7 mouse cellular contexts compared by ENCODE assay signal in genomic region chr16:33820269-33821178, GRCm38 (mm10). TPM values are rescaled to one million over a fixed set of nuclear protein-coding genes. Genes with fewer than 3 reads are reported as not detected.
DNase-seq lines count a peak whose midpoint lies in the region; ATAC-seq and TF ChIP-seq lines count a peak whose summit lies in the region.

No protein-coding gene starts in this region.

- no peak overlapping the region for H3K4me3 ChIP-seq in hindbrain, embryonic 16.5 days (ENCODE audit: low read length)
- H3K4me3 ChIP-seq in midbrain, embryonic 13.5 days (replicated peaks): no peak overlapping the region
- H3K4me3 ChIP-seq in spleen, adult 2 months (ENCODE audit: extremely low read depth, insufficient read depth, insufficient read length): no peak overlapping the region

- peaks cover 9% of the 10 kb centered on the region; the same call in 1 of the 2 replicates for H3K27me3 ChIP-seq in hindbrain, embryonic 16.5 days (replicated peaks; ENCODE audit: control insufficient read depth, insufficient read depth, low read length)
- H3K27me3 ChIP-seq in midbrain, embryonic 13.5 days: peaks cover 8% of the 10 kb centered on the region
- H3K27me3 ChIP-seq in spleen, adult 2 months (ENCODE audit: control insufficient read depth, insufficient read depth, low read length): no peaks in the 10 kb centered on the region

- H3K4me2 ChIP-seq in hindbrain, embryonic 16.5 days (ENCODE audit: low read length): no peak overlapping the region
- H3K4me2 ChIP-seq in midbrain, embryonic 13.5 days (replicated peaks): no peak overlapping the region

- no peak overlapping the region for H3K9ac ChIP-seq in hindbrain, embryonic 16.5 days (ENCODE audit: low read depth, low read length)
- H3K9ac ChIP-seq in midbrain, embryonic 13.5 days (replicated peaks): 0 out of 2 replicates have a peak overlapping the region, but pooled peaks have one; percentile 5

- H3K36me3 ChIP-seq in hindbrain, embryonic 16.5 days (ENCODE audit: control insufficient read depth, insufficient read depth, low read length): no peaks in the 10 kb centered on the region
- no peaks in the 10 kb centered on the region for H3K36me3 ChIP-seq in midbrain, embryonic 13.5 days
- H3K36me3 ChIP-seq in spleen, adult 2 months (ENCODE audit: control insufficient read depth, insufficient read depth, low read length): no peaks in the 10 kb centered on the region

- H3K9me3 ChIP-seq in hindbrain, embryonic 16.5 days (ENCODE audit: control insufficient read depth, low read length): no peaks in the 10 kb centered on the region
- no peaks in the 10 kb centered on the region for H3K9me3 ChIP-seq in midbrain, embryonic 13.5 days

- peak; percentile 90 for DNase-seq in ZHBTc4 (ENCODE audit: low read depth, low spot score)
- peak; percentile 88 to 92 for DNase-seq in cerebellum, adult 18-20 months
- peak; percentile 60 to 92 for DNase-seq in left cerebral cortex, adult 9 months (ENCODE audit: low spot score in 2 of 2)
- peak; percentile 59 to 83 for DNase-seq in spleen, adult 2 months (ENCODE audit: low read depth in 1 of 2, low spot score in 2 of 2)

- no peaks in the 10 kb centered on the region for H3K4me1 ChIP-seq in hindbrain, embryonic 16.5 days (ENCODE audit: control insufficient read depth, insufficient read depth, low read depth, low read length)
- H3K4me1 ChIP-seq in midbrain, embryonic 13.5 days (replicated peaks): peaks cover 3% of the 10 kb centered on the region; the same call in 1 of the 2 replicates
- H3K4me1 ChIP-seq in spleen, adult 2 months (ENCODE audit: control insufficient read depth, insufficient read depth, insufficient read length): no peaks in the 10 kb centered on the region

- no peak for TF ChIP-seq POLR2A in spleen, adult 2 months (IDR thresholded peaks at IDR 0.05; ENCODE audit: low read depth, low read length)

- 19% methylated on average over 17 of the region's 17 CpGs for WGBS in hindbrain, embryonic 16.5 days
- WGBS in midbrain, embryonic 13.5 days: 18% methylated on average over 17 of the region's 17 CpGs
- 28% methylated on average over 17 of the region's 17 CpGs for WGBS in spleen, adult 2 months

- TF ChIP-seq CTCF in spleen, adult 2 months (IDR thresholded peaks at IDR 0.05; ENCODE audit: extremely low read depth, insufficient read depth, insufficient read length, insufficient replicate concordance): peak; percentile 75; the same call in 1 of the 2 replicates

- peak; percentile 93 for ATAC-seq in frontal cortex, adult (ENCODE audit: low TSS enrichment)
- ATAC-seq in hindbrain, embryonic 16.5 days: peak; percentile 82
- peak; percentile 72 for ATAC-seq in midbrain, embryonic 13.5 days

- H3K27ac ChIP-seq in hindbrain, embryonic 16.5 days (ENCODE audit: low read depth, low read length): no peak overlapping the region
- H3K27ac ChIP-seq in midbrain, embryonic 13.5 days: no peak overlapping the region
- H3K27ac ChIP-seq in spleen, adult 2 months (ENCODE audit: insufficient read depth, low read length): no peak overlapping the region

RNA-seq across cellular contexts. Expression of gene Itgb5, which starts 8.9 kb away (rescaled TPM):
- polyA plus RNA-seq in hindbrain, embryonic 16.5 days (2015; fragmentation: Nextera tagmentation; extraction: Ambion mirVana): 4.9 and 7.8 TPM in 2 replicates
- 5.3 and 10.3 TPM in 2 replicates for polyA plus RNA-seq in midbrain, embryonic 13.5 days (2015; fragmentation: Nextera tagmentation; extraction: Ambion mirVana)
- polyA plus RNA-seq in spleen, adult 2 months (2012; rRNA removed): 31.2 and 36.4 TPM in 2 replicates

RNA-seq across cellular contexts. Expression of gene Muc13, which starts 26.7 kb away (rescaled TPM):
- polyA plus RNA-seq in hindbrain, embryonic 16.5 days (2015; fragmentation: Nextera tagmentation; extraction: Ambion mirVana): not detected in 2 replicates
- 0.07 and 0.23 TPM in 2 replicates for polyA plus RNA-seq in midbrain, embryonic 13.5 days (2015; fragmentation: Nextera tagmentation; extraction: Ambion mirVana)
- polyA plus RNA-seq in spleen, adult 2 months (2012; rRNA removed): 2.6 and 2.8 TPM in 2 replicates
